Mouse (Mus musculus) cerebellum, postnatal 25 days (tissue): Measurements from ENCODE around the gene Mfsd1.

Experiments
- DNase-seq, 2 experiments: peaks; one replicate each; pipeline ENCODE4 v3.0.0; 2021; ENCODE audit warnings: mixed read lengths in 2 of 2

The Mfsd1 gene

GRCm38 (mm10) chr3:67643135-67643534 is 60.6 kb downstream of the Mfsd1 start:
- DNase-seq: no peak

DNA sequence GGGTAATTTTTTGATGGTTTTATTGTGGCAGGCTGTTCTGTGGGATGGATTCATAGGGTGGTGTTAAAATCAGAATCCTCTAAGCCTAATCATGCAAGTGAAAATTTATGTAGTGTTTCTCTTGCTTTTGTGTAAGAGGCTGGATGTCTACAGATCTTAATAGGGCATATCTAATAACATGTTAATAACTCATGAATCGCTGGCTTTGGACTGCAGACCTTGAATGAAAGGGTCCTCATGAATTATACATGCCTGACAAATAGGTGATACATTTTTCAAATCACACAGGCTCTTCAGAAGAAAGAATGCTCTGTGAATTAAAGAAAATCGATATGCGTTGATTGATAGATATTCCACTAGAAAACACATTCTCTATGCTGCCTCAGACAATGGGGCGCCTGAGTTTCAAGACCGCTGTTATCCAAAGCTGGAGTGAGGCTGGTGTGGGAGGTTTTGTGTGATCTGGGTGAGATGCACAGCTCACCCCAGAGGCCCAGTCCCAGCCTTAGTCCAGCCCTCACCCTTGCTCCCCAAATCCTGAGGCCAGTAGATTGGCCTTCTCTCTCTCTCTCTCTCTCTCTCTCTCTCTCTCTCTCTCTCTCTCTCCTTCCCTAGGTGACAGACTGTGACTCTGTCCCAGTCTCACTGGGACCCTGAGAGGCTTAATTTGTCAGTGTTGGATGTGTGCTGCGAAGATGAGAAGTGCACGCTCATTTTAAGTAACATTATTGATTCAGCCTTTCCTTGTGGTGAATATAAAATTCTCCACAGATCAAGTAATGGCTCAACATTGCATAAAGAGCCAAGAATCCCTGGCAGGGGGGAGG is 63.3 kb downstream of the Mfsd1 start:
- no peak for DNase-seq
